Mouse (Mus musculus) cerebellum, adult 2 months (tissue): ENCODE measurements around the gene Gm45717. TPM values are rescaled to one million over a fixed set of nuclear protein-coding genes. Genes with fewer than 3 reads are reported as not detected.

Experiments
- DNase-seq, 2 experiments: peaks; one replicate each; pipeline ENCODE4 v3.0.0; 2021
- H3K27ac ChIP-seq: fragments of 200-500 bp; 2 replicates; pipeline ENCODE4 v1.5.1; 2012; ENCODE audit warnings: low read length, control low read depth, inconsistent platforms; ENCODE audit not compliant: insufficient read depth
- H3K27me3 ChIP-seq: fragments of 200-500 bp; 2 replicates; pipeline ENCODE4 v1.6.1; 2012; ENCODE audit warnings: inconsistent platforms, mild to moderate bottlenecking, low read length, moderate library complexity; ENCODE audit not compliant: control insufficient read depth, insufficient read depth
- H3K4me1 ChIP-seq: fragments of 200-500 bp; 2 replicates; pipeline ENCODE4 v1.6.1; 2011; ENCODE audit warnings: low read length; ENCODE audit not compliant: control insufficient read depth, insufficient read depth
- H3K4me3 ChIP-seq: fragments of 200-500 bp; replicated peaks from 2 replicates; pipeline ENCODE3; 2011; ENCODE audit warnings: mild to moderate bottlenecking, low read depth, low read length, control low read depth; ENCODE audit not compliant: insufficient read depth
- CTCF ChIP-seq: fragments of 200-500 bp; IDR thresholded peaks from 2 replicates; pipeline ENCODE4 v1.5.1; 2011; ENCODE audit warnings: low read depth, mild to moderate bottlenecking, control low read depth, low read length, moderate library complexity, borderline replicate concordance; ENCODE audit not compliant: insufficient read depth
- POLR2A ChIP-seq: fragments of 200-500 bp; IDR thresholded peaks from 2 replicates; pipeline ENCODE4 v1.6.1; 2011; ENCODE audit warnings: low read length, control low read depth, borderline replicate concordance; ENCODE audit not compliant: insufficient read depth
- WGBS: fragments of 180-500 bp; shearing (Covaris S2); methylation state at CpG from one replicate; pipeline ENCODE4 v1.1.7; 2018; 5-methylcytosine and 5-hydroxymethylcytosine counted together
- polyA plus RNA-seq: library from polyadenylated mRNA; depleted of rRNA; stranded (reverse); fragments of >200 nt; gene quantifications from 2 replicates; pipeline ENCODE4 v1.2.3, GENCODE M21; 2012

The Gm45717 gene
- polyA plus RNA-seq, 1 experiment = not detected

DNA sequence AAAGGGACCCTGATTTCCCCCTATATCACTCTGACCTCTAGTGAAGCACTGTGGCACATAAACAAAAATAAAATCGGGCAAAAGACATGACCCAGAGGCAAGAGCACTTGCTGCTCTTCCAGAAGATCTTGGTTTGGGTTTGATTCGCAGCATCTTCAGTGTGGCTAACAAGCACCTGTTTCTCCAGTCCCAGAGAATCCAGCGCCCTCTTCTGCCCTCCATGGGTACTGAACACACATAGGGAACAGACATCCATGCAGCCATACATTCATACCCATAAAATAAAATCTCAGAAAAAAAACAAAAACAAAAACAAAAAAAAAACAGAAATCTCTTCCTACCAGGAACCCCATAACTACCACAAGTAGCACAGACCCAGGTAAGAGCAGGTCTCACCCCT is 17.3 kb downstream of the Gm45717 start:
- no peak overlapping the region for H3K4me3 ChIP-seq
- H3K4me1 ChIP-seq = no peaks in the 10 kb centered on the region
- H3K27me3 ChIP-seq = no peaks in the 10 kb centered on the region; the same call in 1 of the 2 replicates
- DNase-seq = no peak
- H3K27ac ChIP-seq = no peak overlapping the region
- no peak for TF ChIP-seq POLR2A
- no peak for TF ChIP-seq CTCF
- WGBS = 41% methylated on average over 3 of the region's 3 CpGs

- 93% methylated on average over 6 of the region's 6 CpGs for WGBS
- H3K27ac ChIP-seq = no peak overlapping the region
- H3K27me3 ChIP-seq = no peaks in the 10 kb centered on the region
- H3K4me1 ChIP-seq = peaks cover 3% of the 10 kb centered on the region; the same call in 1 of the 2 replicates
- no peak for DNase-seq
- H3K4me3 ChIP-seq = no peak overlapping the region
- no peak for TF ChIP-seq POLR2A
- TF ChIP-seq CTCF = no peak
These were observed 28.6 kb downstream of the Gm45717 start for GRCm38 (mm10) chr7:140927181-140927580.

- H3K4me1 ChIP-seq = peaks cover 3% of the 10 kb centered on the region; the same call in 1 of the 2 replicates
- no peak overlapping the region for H3K27ac ChIP-seq
- TF ChIP-seq CTCF (no peak), POLR2A (no peak)
- no peak for DNase-seq
- WGBS = 20% methylated on average over 30 of the region's 30 CpGs
- no peaks in the 10 kb centered on the region for H3K27me3 ChIP-seq
- H3K4me3 ChIP-seq = peak overlapping the region; percentile 53
These were observed 32.5 kb downstream of the Gm45717 start for GRCm38 (mm10) chr7:140923070-140923775.

DNA sequence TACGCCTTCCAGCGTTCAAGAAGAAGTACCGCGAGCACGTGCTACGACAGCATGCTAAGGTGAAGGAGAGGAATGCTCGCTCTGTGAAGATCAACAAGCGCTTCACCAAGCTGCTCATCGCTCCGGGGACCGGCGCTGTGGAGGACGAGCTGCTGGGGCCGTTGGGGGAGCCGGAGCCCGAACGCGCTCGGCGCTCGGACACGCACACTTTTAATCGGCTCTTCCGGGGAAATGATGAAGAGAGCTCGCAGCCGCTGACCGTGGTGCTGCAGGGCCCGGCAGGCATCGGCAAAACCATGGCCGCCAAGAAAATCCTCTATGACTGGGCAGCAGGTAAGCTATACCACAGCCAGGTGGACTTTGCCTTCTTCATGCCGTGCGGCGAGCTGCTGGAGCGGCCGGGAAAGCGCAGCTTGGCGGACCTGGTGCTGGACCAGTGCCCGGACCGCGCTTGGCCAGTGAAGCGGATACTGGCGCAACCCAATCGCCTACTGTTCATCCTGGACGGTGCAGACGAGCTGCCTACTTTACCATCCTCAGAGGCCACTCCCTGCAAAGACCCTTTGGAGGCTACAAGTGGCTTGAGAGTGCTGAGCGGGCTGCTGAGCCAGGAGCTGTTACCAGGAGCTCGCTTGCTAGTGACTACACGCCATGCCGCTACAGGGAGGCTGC is 33.2 kb downstream of the Gm45717 start:
- no peak; the same call in 1 of the 2 replicates for TF ChIP-seq CTCF
- TF ChIP-seq POLR2A = no peak
- WGBS = under 1% methylated on average over 49 of the region's 49 CpGs
- Histone ChIP-seq H3K4me3 (peak overlapping the region; percentile 53), H3K27ac (no peak overlapping the region), H3K4me1 (peaks cover 3% of the 10 kb centered on the region; the same call in 1 of the 2 replicates), H3K27me3 (no peaks in the 10 kb centered on the region)
- DNase-seq = peak; percentile 88 to 90

DNA sequence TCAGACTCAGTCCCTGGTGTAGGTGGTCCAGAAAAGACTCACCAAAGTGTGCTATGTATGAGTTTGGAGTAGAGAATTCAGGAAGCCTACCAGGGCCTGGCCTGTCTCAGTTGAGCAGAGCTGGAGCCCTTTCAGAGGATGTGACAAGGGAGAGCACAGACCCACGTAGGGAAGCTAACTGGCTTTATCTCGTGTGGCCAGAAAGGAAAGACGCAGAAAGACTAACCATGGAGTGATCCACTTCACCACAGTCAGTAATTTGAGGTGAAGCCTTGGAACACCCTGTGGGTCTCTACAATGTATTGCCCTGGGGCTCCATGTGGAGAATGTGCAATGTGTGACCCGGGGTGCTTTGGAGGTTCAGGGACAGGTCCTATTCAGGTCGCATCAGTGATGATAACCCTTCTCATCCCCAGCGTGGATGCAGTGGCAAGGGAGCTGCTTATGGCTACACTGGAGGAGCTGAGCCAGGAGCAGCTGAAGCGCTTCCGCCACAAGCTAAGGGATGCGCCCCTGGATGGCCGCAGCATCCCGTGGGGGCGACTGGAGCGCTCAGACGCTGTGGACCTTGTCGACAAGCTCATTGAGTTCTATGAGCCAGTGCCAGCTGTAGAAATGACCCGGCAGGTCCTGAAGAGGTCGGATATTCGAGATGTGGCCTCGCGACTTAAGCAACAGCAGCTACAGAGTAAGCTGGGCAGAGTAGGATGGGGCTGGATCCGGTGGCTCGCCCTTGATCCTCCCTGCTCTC is 34.3 kb downstream of the Gm45717 start:
- WGBS = 46% methylated on average over 22 of the region's 22 CpGs
- no peak overlapping the region for H3K4me3 ChIP-seq
- H3K4me1 ChIP-seq = peaks cover 3% of the 10 kb centered on the region; the same call in 1 of the 2 replicates
- no peaks in the 10 kb centered on the region for H3K27me3 ChIP-seq
- DNase-seq = no peak
- no peak overlapping the region for H3K27ac ChIP-seq
- TF ChIP-seq CTCF (no peak), POLR2A (no peak)

DNA sequence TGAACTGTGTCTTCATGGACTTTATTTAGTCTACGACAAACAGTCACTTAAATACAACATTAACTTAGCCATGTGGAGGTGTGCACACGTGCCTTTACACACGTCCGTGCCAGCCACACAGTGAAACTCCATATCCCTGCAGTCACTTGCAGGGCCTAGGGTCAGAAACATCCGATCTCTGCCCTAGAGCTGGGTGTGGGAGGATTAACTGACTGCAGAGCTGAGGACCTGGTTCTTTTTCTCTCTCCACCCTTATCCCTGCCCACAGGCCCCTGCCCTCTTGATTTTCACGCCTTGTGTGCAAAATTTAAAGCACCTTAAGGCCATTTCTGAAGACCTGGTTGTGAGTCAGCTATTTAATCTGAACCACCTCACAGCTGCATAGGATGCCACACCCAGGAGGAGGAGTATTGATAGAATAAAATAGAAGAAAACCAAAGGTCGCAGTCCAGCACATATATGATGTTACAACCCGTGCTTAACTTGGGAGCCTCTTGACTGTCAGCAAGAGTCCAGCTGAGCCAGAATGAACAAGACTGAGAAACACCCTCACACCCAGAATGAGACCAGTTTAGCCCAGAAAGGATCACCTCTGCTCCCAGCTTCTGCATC is 35.2 kb downstream of the Gm45717 start, which contains the start of gene Nlrp6:
Gene Nlrp6, plus strand, starts transcription at position 485 of the 612 bp plus-strand sequence.
- H3K27me3 ChIP-seq = no peaks in the 10 kb centered on the region
- peaks cover 3% of the 10 kb centered on the region; the same call in 1 of the 2 replicates for H3K4me1 ChIP-seq
- no peak for TF ChIP-seq POLR2A
- TF ChIP-seq CTCF = no peak
- WGBS = 89% methylated on average over 8 of the region's 8 CpGs
- DNase-seq = no peak
- no peak within 1 kb of the TSS for H3K4me3 ChIP-seq
- H3K27ac ChIP-seq = no peak within 1 kb of the TSS

GRCm38 (mm10) chr7:140919911-140920310 is 35.8 kb downstream of the Gm45717 start:
- DNase-seq = no peak
- H3K4me1 ChIP-seq = peaks cover 3% of the 10 kb centered on the region; the same call in 1 of the 2 replicates
- H3K27ac ChIP-seq = no peak overlapping the region
- 82% methylated on average over 4 of the region's 4 CpGs for WGBS
- no peaks in the 10 kb centered on the region for H3K27me3 ChIP-seq
- H3K4me3 ChIP-seq = no peak overlapping the region
- TF ChIP-seq POLR2A (no peak), CTCF (no peak)
